Mouse (Mus musculus): ENCODE data around the gene Aco2.

Aco2 gene

GRCm38 (mm10) chr15:81949076-81949475 lies 77.0 kb downstream of the Aco2 start:
- DNase-seq (ENCODE audit: low spot score in 2 of 2), result no peak

GRCm38 (mm10) chr15:81949476-81950131 lies 77.5 kb downstream of the Aco2 start:
- DNase-seq (ENCODE audit: low spot score in 2 of 2), result no peak

GRCm38 (mm10) chr15:81950716-81951115 lies 78.6 kb downstream of the Aco2 start:
- DNase-seq (ENCODE audit: low spot score in 2 of 2), result no peak

GRCm38 (mm10) chr15:81951159-81951558 lies 79.0 kb downstream of the Aco2 start:
- no peak for DNase-seq (ENCODE audit: low spot score in 2 of 2)

- no peak for DNase-seq (ENCODE audit: low spot score in 2 of 2)
Observed at GRCm38 (mm10) chr15:81952310-81952709, 80.2 kb downstream of the Aco2 start.

- no peak for DNase-seq (ENCODE audit: low spot score in 2 of 2)
Observed at GRCm38 (mm10) chr15:81954151-81954583, 82.1 kb downstream of the Aco2 start.

- DNase-seq (ENCODE audit: low spot score in 2 of 2), result no peak
Observed at GRCm38 (mm10) chr15:81954716-81955115, 82.6 kb downstream of the Aco2 start.

- DNase-seq (ENCODE audit: low spot score in 2 of 2), result no peak
Observed at GRCm38 (mm10) chr15:81955414-81955813, 83.3 kb downstream of the Aco2 start.

- no peak for DNase-seq (ENCODE audit: low spot score in 2 of 2)
Observed at GRCm38 (mm10) chr15:81956457-81956856, 84.3 kb downstream of the Aco2 start.

GRCm38 (mm10) chr15:81957598-81957997 lies 85.5 kb downstream of the Aco2 start:
- no peak for DNase-seq (ENCODE audit: low spot score in 2 of 2)

- no peak for DNase-seq (ENCODE audit: low spot score in 2 of 2)
Observed at GRCm38 (mm10) chr15:81958906-81959305, 86.8 kb downstream of the Aco2 start.

GRCm38 (mm10) chr15:81960171-81961077 lies 88.3 kb downstream of the Aco2 start, which contains the start of gene Pmm1:
Gene Pmm1 (minus strand): TSS chr15:81960930.
- DNase-seq (ENCODE audit: low spot score in 2 of 2), result peak; percentile 96 to 97

- DNase-seq (ENCODE audit: low spot score in 2 of 2), result no peak
Observed at GRCm38 (mm10) chr15:81961078-81961451, 89.0 kb downstream of the Aco2 start.

- DNase-seq (ENCODE audit: low spot score in 2 of 2), result no peak
Observed at GRCm38 (mm10) chr15:81964262-81964661, 92.2 kb downstream of the Aco2 start.

Data from urinary bladder, adult 18-20 months (tissue).